In the genomic region with DNA sequence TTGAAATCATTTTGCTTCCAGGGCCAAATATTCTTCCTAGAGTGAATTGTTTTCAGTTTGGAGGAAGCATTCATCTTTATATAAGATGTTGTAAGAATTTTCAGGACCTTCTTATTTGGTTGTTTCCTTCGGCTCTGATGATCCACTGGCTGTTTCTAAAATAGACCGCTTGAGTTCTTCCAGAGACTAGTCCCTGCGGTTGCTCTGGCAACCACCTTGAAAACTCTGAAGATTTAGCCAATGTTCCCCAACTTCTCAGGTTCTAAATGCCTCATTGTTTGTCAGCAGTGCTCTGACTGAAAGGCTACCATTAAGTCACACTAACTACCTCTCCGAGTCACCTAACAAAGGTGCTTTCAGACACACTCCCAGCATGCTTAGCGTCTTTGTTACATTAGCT, we compare ENCODE assay signal across 23 mouse cellular contexts.
DNase-seq lines count a peak whose midpoint lies in the region; ATAC-seq lines count a peak whose summit lies in the region.
"Had no signal": no experiment of that assay in that cellular context is flagged by ENCODE, and none has a peak within 500 bp of the region (broad histone marks: within the 10 kb centered on the region; RNA-seq: fewer than 3 reads in every experiment).

No protein-coding gene starts in this region.

- H3K4me1 ChIP-seq in limb, embryonic 11.5 days (ENCODE audit: control insufficient read depth, insufficient read depth, low read length) = no peaks in the 10 kb centered on the region
- H3K4me1 ChIP-seq in limb, embryonic 10.5 days = no peaks in the 10 kb centered on the region
- H3K4me1 ChIP-seq: embryonic facial prominence, embryonic 15.5 days; midbrain, embryonic 13.5 days had no signal

- ATAC-seq in limb, embryonic 11.5 days (ENCODE audit: insufficient number of reproducible peaks, low FRiP score, low TSS enrichment, low read depth) = no peak
- ATAC-seq in CD4-positive, CD25-positive, alpha-beta regulatory T cell, adult 4 months = no peak
- ATAC-seq in megakaryocyte-erythroid progenitor cell, adult 5-6 weeks (replicated peaks; ENCODE audit: low FRiP score, low TSS enrichment, poor library complexity, severe bottlenecking) = no peak
- ATAC-seq: forebrain, embryonic 16.5 days; inflammation-experienced regulatory T-cells, adult 6 months; midbrain, embryonic 13.5 days had no signal

- 0 out of 2 replicates have a peak overlapping the region, but pooled peaks have one; percentile 10 for H3K27ac ChIP-seq in limb, embryonic 11.5 days (replicated peaks; ENCODE audit: low read depth, low read length)
- H3K27ac ChIP-seq in limb, embryonic 10.5 days = no peak overlapping the region
- H3K27ac ChIP-seq: embryonic facial prominence, embryonic 15.5 days; forebrain, embryonic 10.5 days; heart, embryonic 10.5 days; hindbrain, embryonic 14.5 days; kidney, postnatal 0 days; liver, embryonic 14.5 days; midbrain, embryonic 13.5 days had no signal

- H3K27me3 ChIP-seq in limb, embryonic 11.5 days (ENCODE audit: control insufficient read depth, insufficient read depth, low read length) = no peaks in the 10 kb centered on the region
- H3K27me3 ChIP-seq in limb, embryonic 10.5 days (ENCODE audit: low read depth, poor library complexity, severe bottlenecking) = no peaks in the 10 kb centered on the region
- H3K27me3 ChIP-seq: embryonic facial prominence, embryonic 15.5 days; midbrain, embryonic 13.5 days had no signal

- DNase-seq in adrenal gland, adult 8-10 months = peak; percentile 18
- DNase-seq in adrenal gland, adult 18-20 months (ENCODE audit: low spot score in 2 of 2) = no peak
- no peak for DNase-seq in limb, embryonic 11.5 days (ENCODE audit: low spot score)
- no peak for DNase-seq in limb, embryonic 10.5 days (ENCODE audit: low spot score)
- peak; percentile 53 to 70 for DNase-seq in left cerebral cortex, postnatal 25 days (ENCODE audit: low spot score in 2 of 2)
- DNase-seq: cerebellum, adult 2 months; gastrocnemius, postnatal 10 days; heart, postnatal 4 days; kidney, adult 2 months; lung, embryonic 14.5 days; right cerebral cortex, postnatal 14 days; spleen, adult 18-20 months had no signal

- no peaks in the 10 kb centered on the region for H3K36me3 ChIP-seq in limb, embryonic 11.5 days (ENCODE audit: control insufficient read depth, insufficient read depth, low read length)
- H3K36me3 ChIP-seq in limb, embryonic 10.5 days = no peaks in the 10 kb centered on the region
- H3K36me3 ChIP-seq: embryonic facial prominence, embryonic 15.5 days; forebrain, embryonic 10.5 days; heart, embryonic 10.5 days; midbrain, embryonic 13.5 days had no signal

- no peak overlapping the region for H3K9ac ChIP-seq in limb, embryonic 11.5 days (ENCODE audit: low read length)
- H3K9ac ChIP-seq: embryonic facial prominence, embryonic 15.5 days; hindbrain, embryonic 14.5 days; liver, embryonic 14.5 days; lung, embryonic 14.5 days; midbrain, embryonic 13.5 days had no signal

- H3K4me2 ChIP-seq in limb, embryonic 11.5 days (ENCODE audit: low read depth, severe bottlenecking) = no peak overlapping the region
- H3K4me2 ChIP-seq: embryonic facial prominence, embryonic 15.5 days; hindbrain, embryonic 14.5 days; lung, embryonic 14.5 days; midbrain, embryonic 13.5 days had no signal

- no peak overlapping the region for H3K4me3 ChIP-seq in limb, embryonic 11.5 days (ENCODE audit: low read depth, low read length)
- no peak overlapping the region for H3K4me3 ChIP-seq in limb, embryonic 10.5 days
- H3K4me3 ChIP-seq: embryonic facial prominence, embryonic 15.5 days; forebrain, embryonic 10.5 days; heart, embryonic 10.5 days; midbrain, embryonic 13.5 days had no signal

- H3K9me3 ChIP-seq in limb, embryonic 11.5 days (ENCODE audit: control insufficient read depth, low read length) = no peaks in the 10 kb centered on the region
- H3K9me3 ChIP-seq in limb, embryonic 10.5 days (replicated peaks) = no peaks in the 10 kb centered on the region
- H3K9me3 ChIP-seq: embryonic facial prominence, embryonic 15.5 days; forebrain, embryonic 10.5 days; heart, embryonic 10.5 days; midbrain, embryonic 13.5 days had no signal

- 86% methylated on average over 5 of the region's 5 CpGs for WGBS in limb, embryonic 11.5 days
- WGBS in limb, embryonic 10.5 days = 95% methylated on average over 5 of the region's 5 CpGs

- intact Hi-C loops in left cerebral cortex, postnatal 25 days (cut with DNase I) = no loop called here

Comparison
In these comparisons a context has a peak if more than half of its experiments do, and no peak if none do; other contexts are left out.
1. DNase-seq: peak in adrenal gland, adult 8-10 months (single experiment) and left cerebral cortex, postnatal 25 days (2 of 2); none in adrenal gland, adult 18-20 months (0 of 2), limb, embryonic 11.5 days (single experiment) and limb, embryonic 10.5 days (single experiment).